Mouse (Mus musculus) midbrain, embryonic 11.5 days (tissue): ENCODE results near the gene Dek. TPM values are rescaled to one million over a fixed set of nuclear protein-coding genes. Genes with fewer than 3 reads are reported as not detected.
A peak's percentile ranks its signal among the peaks of the same experiment; 100 is the strongest.

ENCODE experiments used
- ATAC-seq: fragments of 200-750 bp; cut with Nextera tagmentation; 2 replicates; pipeline ENCODE4 v1.8.0; 2017; ENCODE audit warnings: moderate TSS enrichment, moderate library complexity; ENCODE audit not compliant: low FRiP score
- DNase-seq: peaks from one replicate; pipeline ENCODE4 v3.0.0; 2015; ENCODE audit warnings: low spot score; ENCODE audit errors: missing footprints
- H3K27ac ChIP-seq: fragments of 300-500 bp; sonication (generic); 2 replicates; pipeline ENCODE4 v1.5.1; 2014; ENCODE audit warnings: low read depth, low read length
- H3K27me3 ChIP-seq: fragments of 300-500 bp; sonication (generic); 2 replicates; pipeline ENCODE4 v1.6.1; 2014; ENCODE audit warnings: mild to moderate bottlenecking, low read length, moderate library complexity, mixed read lengths; ENCODE audit not compliant: control insufficient read depth, insufficient read depth
- H3K36me3 ChIP-seq: fragments of 300-500 bp; sonication (generic); 2 replicates; pipeline ENCODE4 v1.6.1; 2014; ENCODE audit warnings: mild to moderate bottlenecking, low read length, moderate library complexity, mixed read lengths; ENCODE audit not compliant: control insufficient read depth, insufficient read depth
- H3K4me1 ChIP-seq: fragments of 300-500 bp; sonication (generic); 2 replicates; pipeline ENCODE4 v1.6.1; 2014; ENCODE audit warnings: low read length; ENCODE audit not compliant: control insufficient read depth, insufficient read depth
- H3K4me2 ChIP-seq: fragments of 300-500 bp; sonication (generic); 2 replicates; pipeline ENCODE4 v1.6.1; 2014; ENCODE audit warnings: mild to moderate bottlenecking, moderate library complexity
- H3K4me3 ChIP-seq: fragments of 300-500 bp; sonication (generic); 2 replicates; pipeline ENCODE4 v1.5.1; 2014; ENCODE audit warnings: low read depth, low read length
- H3K9ac ChIP-seq: fragments of 300-500 bp; sonication (generic); 2 replicates; pipeline ENCODE4 v1.6.1; 2014; ENCODE audit warnings: low read length
- H3K9me3 ChIP-seq: fragments of 300-500 bp; sonication (generic); 2 replicates; pipeline ENCODE4 v1.6.1; 2016; ENCODE audit warnings: low read length; ENCODE audit not compliant: control insufficient read depth
- WGBS: fragments of 180-500 bp; shearing (Covaris S2); extraction: QIAGEN DNeasy Blood & Tissue Kit; methylation state at CpG from one replicate; pipeline ENCODE4 v1.1.7; 2014; 5-methylcytosine and 5-hydroxymethylcytosine counted together
- polyA plus RNA-seq: library from polyadenylated mRNA; unstranded; fragments of >200 nt; fragmentation: Nextera tagmentation; extraction: Ambion mirVana; gene quantifications from 2 replicates; pipeline ENCODE4 v1.2.1, GENCODE M21; 2014

Dek gene
- polyA plus RNA-seq, 1 experiment from 2014 or later, result 409 TPM

- Histone ChIP-seq H3K36me3 (peaks cover 6% of the 10 kb centered on the region; the same call in 1 of the 2 replicates), H3K27me3 (no peaks in the 10 kb centered on the region), H3K4me2 (no peak overlapping the region), H3K27ac (no peak overlapping the region), H3K9ac (no peak overlapping the region), H3K4me3 (no peak overlapping the region), H3K4me1 (peaks cover 2% of the 10 kb centered on the region; the same call in 1 of the 2 replicates), H3K9me3 (no peaks in the 10 kb centered on the region)
- no peak for DNase-seq
- no peak for ATAC-seq
- WGBS, result 93% methylated on average over 11 of the region's 11 CpGs
These were observed 49.9 kb downstream of the Dek start for GRCm38 (mm10) chr13:47056126-47056525.

- 47% methylated on average over 10 of the region's 10 CpGs for WGBS
- ATAC-seq, result no peak
These were observed 52.0 kb downstream of the Dek start for GRCm38 (mm10) chr13:47053971-47054370.

GRCm38 (mm10) chr13:47050009-47050408 is 56.0 kb downstream of the Dek start:
- Histone ChIP-seq H3K9ac (no peak overlapping the region), H3K27ac (no peak overlapping the region), H3K4me1 (peaks cover 2% of the 10 kb centered on the region; the same call in 1 of the 2 replicates), H3K4me3 (no peak overlapping the region), H3K4me2 (no peak overlapping the region), H3K36me3 (peaks cover 6% of the 10 kb centered on the region; the same call in 1 of the 2 replicates), H3K27me3 (no peaks in the 10 kb centered on the region), H3K9me3 (no peaks in the 10 kb centered on the region)
- WGBS, result 84% methylated on average over 4 of the region's 4 CpGs
- DNase-seq (no peak), ATAC-seq (no peak)

More at GRCm38 (mm10) chr13:47053971-47054370, 52.0 kb downstream of the Dek start:
- no peak overlapping the region for H3K9ac ChIP-seq
- no peak for DNase-seq
- peaks cover 2% of the 10 kb centered on the region; the same call in 1 of the 2 replicates for H3K4me1 ChIP-seq
- H3K4me2 ChIP-seq, result no peak overlapping the region
- no peaks in the 10 kb centered on the region for H3K9me3 ChIP-seq
- H3K4me3 ChIP-seq, result no peak overlapping the region
- H3K27ac ChIP-seq, result no peak overlapping the region
- peaks cover 5% of the 10 kb centered on the region; the same call in 1 of the 2 replicates for H3K36me3 ChIP-seq
- no peaks in the 10 kb centered on the region for H3K27me3 ChIP-seq

GRCm38 (mm10) chr13:47047996-47048395 is 58.0 kb downstream of the Dek start:
- no peak overlapping the region for H3K9ac ChIP-seq
- no peak for ATAC-seq

GRCm38 (mm10) chr13:47044617-47044947 is 61.4 kb downstream of the Dek start, which contains the start of gene Tpmt:
Tpmt (minus strand) TSS chr13:47044737.
- Histone ChIP-seq H3K27me3 (no peaks in the 10 kb centered on the region), H3K4me3 (peak within 1 kb of the TSS; percentile 84), H3K36me3 (peaks cover 4% of the 10 kb centered on the region; the same call in 1 of the 2 replicates), H3K4me2 (peak within 1 kb of the TSS; percentile 98), H3K27ac (peak within 1 kb of the TSS; percentile 18; the same call in 1 of the 2 replicates), H3K9me3 (no peaks in the 10 kb centered on the region), H3K4me1 (peaks cover 9% of the 10 kb centered on the region), H3K9ac (peak within 1 kb of the TSS; percentile 82)
- DNase-seq (no peak), ATAC-seq (no peak)
- 20% methylated on average over 10 of the region's 10 CpGs for WGBS

More at GRCm38 (mm10) chr13:47047996-47048395, 58.0 kb downstream of the Dek start:
- WGBS, result 96% methylated on average over 4 of the region's 4 CpGs
- Histone ChIP-seq H3K4me2 (no peak overlapping the region), H3K36me3 (peaks cover 4% of the 10 kb centered on the region; the same call in 1 of the 2 replicates), H3K9me3 (no peaks in the 10 kb centered on the region), H3K27me3 (no peaks in the 10 kb centered on the region), H3K4me3 (no peak overlapping the region), H3K27ac (no peak overlapping the region), H3K4me1 (peaks cover 7% of the 10 kb centered on the region)
- DNase-seq, result no peak

GRCm38 (mm10) chr13:47043833-47044616 is 62.0 kb downstream of the Dek start:
- Histone ChIP-seq H3K9ac (peak overlapping the region; percentile 82), H3K36me3 (peaks cover 2% of the 10 kb centered on the region; the same call in 1 of the 2 replicates), H3K27me3 (no peaks in the 10 kb centered on the region), H3K4me3 (peak overlapping the region; percentile 84), H3K27ac (peak overlapping the region; percentile 18; the same call in 1 of the 2 replicates), H3K4me1 (peaks cover 9% of the 10 kb centered on the region), H3K4me2 (peak overlapping the region; percentile 98), H3K9me3 (no peaks in the 10 kb centered on the region)
- peak; percentile 40 for ATAC-seq
- DNase-seq, result peak; percentile 94
- WGBS, result 2% methylated on average over 43 of the region's 45 CpGs

- H3K4me3 ChIP-seq, result peak within 1 kb of the TSS; percentile 84
- H3K4me2 ChIP-seq, result peak within 1 kb of the TSS; percentile 98
These were observed 62.8 kb downstream of the Dek start, which contains the start of gene Kdm1b for GRCm38 (mm10) chr13:47043030-47043680. Kdm1b (plus strand) TSS chr13:47043499.

GRCm38 (mm10) chr13:47042024-47042633 is 63.9 kb downstream of the Dek start:
- H3K9ac ChIP-seq, result no peak overlapping the region; the same call in 1 of the 2 replicates
- no peaks in the 10 kb centered on the region for H3K27me3 ChIP-seq
- no peaks in the 10 kb centered on the region for H3K9me3 ChIP-seq
- no peak overlapping the region for H3K27ac ChIP-seq
- DNase-seq, result peak; percentile 86
- peak overlapping the region; percentile 39 for H3K4me2 ChIP-seq
- H3K4me3 ChIP-seq, result peak overlapping the region; percentile 84
- no peak for ATAC-seq
- WGBS, result 48% methylated on average over 8 of the region's 8 CpGs
- H3K4me1 ChIP-seq, result peaks cover 9% of the 10 kb centered on the region
- no peaks in the 10 kb centered on the region for H3K36me3 ChIP-seq

More at GRCm38 (mm10) chr13:47043030-47043680, 62.8 kb downstream of the Dek start, which contains the start of gene Kdm1b:
- H3K27me3 ChIP-seq, result no peaks in the 10 kb centered on the region
- peak within 1 kb of the TSS; percentile 18; the same call in 1 of the 2 replicates for H3K27ac ChIP-seq
- H3K36me3 ChIP-seq, result no peaks in the 10 kb centered on the region
- under 1% methylated on average over 40 of the region's 48 CpGs for WGBS
- ATAC-seq, result peak; percentile 98
- peaks cover 9% of the 10 kb centered on the region for H3K4me1 ChIP-seq
- peak; percentile 100 for DNase-seq
- no peaks in the 10 kb centered on the region for H3K9me3 ChIP-seq
- peak within 1 kb of the TSS; percentile 82 for H3K9ac ChIP-seq
